Mouse (Mus musculus) hindbrain, embryonic 12.5 days (tissue): ENCODE measurements around the gene Krt86. TPM values are rescaled to one million over a fixed set of nuclear protein-coding genes. Genes with fewer than 3 reads are reported as not detected.

Experiments
- ATAC-seq: fragments of 200-750 bp; cut with Nextera tagmentation; 2 replicates; pipeline ENCODE4 v1.8.0; 2017; ENCODE audit warnings: moderate TSS enrichment; ENCODE audit not compliant: low FRiP score
- H3K27ac ChIP-seq: fragments of 300-500 bp; sonication (generic); 2 replicates; pipeline ENCODE4 v1.5.1; 2016; ENCODE audit warnings: mild to moderate bottlenecking
- H3K27me3 ChIP-seq: fragments of 300-500 bp; sonication (generic); 2 replicates; pipeline ENCODE4 v1.6.1; 2016; ENCODE audit warnings: mild to moderate bottlenecking
- H3K36me3 ChIP-seq: fragments of 300-500 bp; sonication (generic); 2 replicates; pipeline ENCODE4 v1.6.1; 2016; ENCODE audit warnings: mild to moderate bottlenecking
- H3K4me1 ChIP-seq: fragments of 300-500 bp; sonication (generic); 2 replicates; pipeline ENCODE4 v1.6.1; 2016
- H3K4me2 ChIP-seq: fragments of 300-500 bp; sonication (generic); replicated peaks from 2 replicates; pipeline ENCODE4 v1.6.1; 2016; ENCODE audit warnings: mild to moderate bottlenecking
- H3K4me3 ChIP-seq: fragments of 300-500 bp; sonication (generic); 2 replicates; pipeline ENCODE4 v1.5.1; 2016; ENCODE audit warnings: mild to moderate bottlenecking
- H3K9ac ChIP-seq: fragments of 300-500 bp; sonication (generic); 2 replicates; pipeline ENCODE4 v1.6.1; 2016; ENCODE audit warnings: mild to moderate bottlenecking, moderate library complexity
- H3K9me3 ChIP-seq: fragments of 300-500 bp; sonication (generic); replicated peaks from 2 replicates; pipeline ENCODE4 v1.6.1; 2016; ENCODE audit warnings: mild to moderate bottlenecking
- WGBS: fragments of 180-500 bp; shearing (Covaris S2); methylation state at CpG from one replicate; pipeline ENCODE4 v1.1.7; 2016; 5-methylcytosine and 5-hydroxymethylcytosine counted together
- polyA plus RNA-seq: library from polyadenylated mRNA; unstranded; fragments of >200 nt; fragmentation: Nextera tagmentation; extraction: Ambion mirVana; gene quantifications from 2 replicates; pipeline ENCODE4 v1.2.1, GENCODE M21; 2016

Krt86 gene
- not detected in 2 replicates for polyA plus RNA-seq

DNA sequence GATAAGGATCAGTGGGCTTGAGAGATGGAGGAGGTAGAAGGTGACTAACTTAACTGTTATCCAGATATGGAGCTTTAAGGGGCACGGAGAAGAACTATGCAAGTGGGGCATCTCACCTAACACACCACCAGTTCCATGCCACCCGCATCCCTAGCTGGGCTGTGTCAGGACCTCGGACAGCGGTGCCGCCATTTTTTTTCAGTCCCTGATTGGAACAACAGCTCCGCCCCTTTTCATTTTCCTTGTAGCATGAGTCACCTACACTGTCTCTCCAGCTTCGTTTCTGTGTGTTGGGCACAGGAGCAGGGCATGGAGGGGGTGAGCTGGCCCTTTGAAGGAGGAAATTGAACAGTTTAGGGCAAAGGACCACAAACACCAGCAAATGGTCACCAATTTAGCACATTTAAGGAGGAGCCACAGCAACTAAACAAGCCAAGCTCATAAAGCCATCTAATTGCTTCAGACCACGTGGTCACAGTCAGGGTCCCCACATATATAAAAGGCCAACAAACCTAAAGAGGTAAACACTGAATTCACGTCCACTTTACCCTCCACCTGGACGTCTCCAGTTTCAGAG lies at the start of gene Krt86:
Krt86 (plus strand) TSS at position 527 of the 577 bp plus-strand sequence.
- Histone ChIP-seq H3K27ac (no peak within 1 kb of the TSS), H3K9ac (no peak within 1 kb of the TSS), H3K9me3 (no peaks in the 10 kb centered on the region), H3K4me3 (no peak within 1 kb of the TSS), H3K27me3 (no peaks in the 10 kb centered on the region), H3K4me2 (no peak within 1 kb of the TSS), H3K4me1 (no peaks in the 10 kb centered on the region), H3K36me3 (no peaks in the 10 kb centered on the region)
- ATAC-seq = no peak
- WGBS = 40% methylated on average over 10 of the region's 10 CpGs

- ATAC-seq = no peak
- 24% methylated on average over 5 of the region's 5 CpGs for WGBS
Measured at GRCm38 (mm10) chr15:101424914-101425313, 48.4 kb upstream of the Krt86 start.

DNA sequence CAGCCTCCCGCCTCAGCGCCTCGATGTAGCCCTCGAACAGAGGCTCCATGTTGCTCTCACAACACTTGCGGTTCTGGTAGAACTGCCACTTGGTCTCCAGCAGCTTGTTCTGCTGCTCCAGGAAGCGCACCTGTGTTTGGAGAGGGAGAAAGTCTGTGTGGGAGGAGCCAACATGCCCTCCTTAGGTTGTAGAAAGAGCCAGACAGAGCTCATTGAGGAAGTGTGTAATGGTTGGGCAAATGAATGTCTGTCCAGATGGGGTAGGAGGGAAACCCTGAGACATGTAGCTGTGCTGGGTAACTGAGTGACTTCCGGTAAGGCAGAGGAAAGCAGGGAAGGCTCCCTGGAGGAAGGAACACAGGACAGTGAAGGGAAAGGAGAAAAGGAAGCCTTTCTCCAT lies 36.7 kb upstream of the Krt86 start:
- Histone ChIP-seq H3K4me3 (no peak overlapping the region), H3K36me3 (no peaks in the 10 kb centered on the region), H3K4me2 (no peak overlapping the region), H3K9me3 (no peaks in the 10 kb centered on the region), H3K27ac (no peak overlapping the region), H3K4me1 (peaks cover 6% of the 10 kb centered on the region), H3K9ac (no peak overlapping the region), H3K27me3 (peaks cover 42% of the 10 kb centered on the region)
- 89% methylated on average over 7 of the region's 7 CpGs for WGBS
- no peak for ATAC-seq

More at GRCm38 (mm10) chr15:101424914-101425313, 48.4 kb upstream of the Krt86 start:
- no peak overlapping the region for H3K4me2 ChIP-seq
- no peak overlapping the region for H3K4me3 ChIP-seq
- H3K9me3 ChIP-seq = no peaks in the 10 kb centered on the region
- H3K9ac ChIP-seq = no peak overlapping the region
- no peaks in the 10 kb centered on the region for H3K27me3 ChIP-seq
- no peak overlapping the region for H3K27ac ChIP-seq
- peaks cover 4% of the 10 kb centered on the region; the same call in 1 of the 2 replicates for H3K4me1 ChIP-seq
- H3K36me3 ChIP-seq = no peaks in the 10 kb centered on the region

DNA sequence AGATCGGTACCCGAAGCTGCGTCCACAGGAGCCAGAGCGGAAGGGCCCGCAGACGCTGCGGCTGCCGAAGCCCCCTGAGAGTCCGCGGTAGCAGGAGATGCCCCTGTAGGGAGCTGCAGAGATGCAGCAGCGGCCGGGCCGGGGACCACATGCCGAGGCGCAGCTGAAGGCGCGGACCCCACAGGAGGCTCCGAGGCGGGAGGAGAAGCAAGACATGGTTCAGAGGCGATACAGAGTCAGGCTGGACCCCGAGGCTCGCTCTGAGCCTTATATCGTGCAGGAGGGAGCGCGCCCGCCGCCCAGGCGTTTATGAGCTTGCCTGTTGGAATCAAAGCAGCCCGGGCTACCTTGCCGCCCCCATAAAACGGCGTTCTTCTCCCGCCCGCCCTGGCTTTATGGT lies 34.7 kb upstream of the Krt86 start, which contains the start of gene Krt87:
Krt87 (minus strand) TSS at position 250 of the 400 bp plus-strand sequence.
- H3K9me3 ChIP-seq = no peaks in the 10 kb centered on the region
- peak within 1 kb of the TSS; percentile 31 for H3K4me3 ChIP-seq
- peak within 1 kb of the TSS; percentile 35 for H3K9ac ChIP-seq
- peaks cover 6% of the 10 kb centered on the region for H3K4me1 ChIP-seq
- H3K27ac ChIP-seq = no peak within 1 kb of the TSS
- H3K4me2 ChIP-seq = peak within 1 kb of the TSS; percentile 56
- 3% methylated on average over 32 of the region's 34 CpGs for WGBS
- H3K27me3 ChIP-seq = peaks cover 42% of the 10 kb centered on the region
- no peaks in the 10 kb centered on the region for H3K36me3 ChIP-seq
- ATAC-seq = 0 out of 2 replicates have a peak, but pooled peaks have one; percentile 29

DNA sequence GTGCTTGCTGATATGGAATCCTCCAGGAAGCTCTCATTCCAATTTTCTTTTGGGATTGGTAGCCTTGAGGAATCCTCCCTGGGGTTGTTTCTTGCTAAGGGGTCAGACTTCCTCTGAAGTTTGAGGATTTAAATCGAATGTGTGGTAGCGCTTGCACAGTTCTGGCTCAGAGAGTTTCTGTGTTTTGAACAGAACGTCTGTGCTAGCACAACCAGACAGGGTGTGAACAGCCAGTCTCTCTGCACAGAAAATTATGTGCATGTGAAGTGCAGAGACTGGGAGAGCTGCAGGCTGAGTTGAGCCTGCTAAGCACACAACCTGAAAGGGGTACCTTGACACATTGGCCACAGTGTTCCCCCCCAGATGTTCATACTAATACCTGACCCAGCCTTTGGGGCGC lies 32.4 kb upstream of the Krt86 start:
- Histone ChIP-seq H3K4me1 (peaks cover 6% of the 10 kb centered on the region), H3K4me3 (no peak overlapping the region), H3K4me2 (no peak overlapping the region), H3K36me3 (no peaks in the 10 kb centered on the region), H3K27me3 (peaks cover 38% of the 10 kb centered on the region), H3K9me3 (no peaks in the 10 kb centered on the region), H3K9ac (no peak overlapping the region), H3K27ac (no peak overlapping the region)
- ATAC-seq = no peak
- 86% methylated on average over 4 of the region's 4 CpGs for WGBS

- Histone ChIP-seq H3K36me3 (no peaks in the 10 kb centered on the region), H3K27me3 (no peaks in the 10 kb centered on the region), H3K9ac (no peak overlapping the region), H3K4me3 (no peak overlapping the region), H3K4me2 (no peak overlapping the region), H3K4me1 (no peaks in the 10 kb centered on the region), H3K9me3 (no peaks in the 10 kb centered on the region), H3K27ac (no peak overlapping the region)
- ATAC-seq = no peak
- WGBS = 80% methylated on average over 11 of the region's 11 CpGs
Measured at GRCm38 (mm10) chr15:101446572-101446971, 26.7 kb upstream of the Krt86 start.

DNA sequence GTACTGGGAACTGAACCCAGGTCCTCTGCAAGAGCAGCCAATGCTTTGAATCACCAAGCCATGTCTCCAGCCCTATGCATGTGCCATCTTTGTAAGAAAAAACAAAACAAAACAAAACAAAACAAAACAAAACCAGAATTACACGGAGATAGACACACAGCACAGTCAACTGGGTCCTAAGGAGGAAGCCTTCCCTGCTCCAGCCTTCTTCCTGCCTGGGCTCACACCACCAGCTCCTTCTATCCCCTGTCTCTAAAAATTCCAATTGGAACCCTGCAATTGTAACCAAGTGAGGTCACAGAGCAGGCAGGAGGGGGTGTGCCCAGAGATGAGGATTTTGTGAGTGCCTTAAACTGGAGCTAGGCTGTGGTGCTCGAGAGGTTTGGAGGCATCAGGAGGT lies 25.8 kb upstream of the Krt86 start, which contains the start of gene Krt88:
Krt88 (plus strand) TSS at position 301 of the 400 bp plus-strand sequence.
- H3K27me3 ChIP-seq = no peaks in the 10 kb centered on the region
- WGBS = 65% methylated on average over 2 of the region's 2 CpGs
- H3K27ac ChIP-seq = no peak within 1 kb of the TSS
- no peak within 1 kb of the TSS for H3K4me3 ChIP-seq
- no peak within 1 kb of the TSS for H3K4me2 ChIP-seq
- H3K9me3 ChIP-seq = no peaks in the 10 kb centered on the region
- H3K36me3 ChIP-seq = no peaks in the 10 kb centered on the region
- H3K9ac ChIP-seq = no peak within 1 kb of the TSS
- ATAC-seq = no peak
- H3K4me1 ChIP-seq = no peaks in the 10 kb centered on the region

- Histone ChIP-seq H3K4me2 (peak overlapping the region; percentile 30; the same call in 1 of the 2 replicates), H3K4me1 (peaks cover 3% of the 10 kb centered on the region; the same call in 1 of the 2 replicates), H3K9ac (no peak overlapping the region), H3K27me3 (no peaks in the 10 kb centered on the region), H3K36me3 (no peaks in the 10 kb centered on the region), H3K4me3 (no peak overlapping the region), H3K9me3 (no peaks in the 10 kb centered on the region), H3K27ac (no peak overlapping the region)
- WGBS = 5% methylated on average over 13 of the region's 13 CpGs
- ATAC-seq = 0 out of 2 replicates have a peak, but pooled peaks have one; percentile 29
Measured at GRCm38 (mm10) chr15:101453093-101453736, 20.1 kb upstream of the Krt86 start.

DNA sequence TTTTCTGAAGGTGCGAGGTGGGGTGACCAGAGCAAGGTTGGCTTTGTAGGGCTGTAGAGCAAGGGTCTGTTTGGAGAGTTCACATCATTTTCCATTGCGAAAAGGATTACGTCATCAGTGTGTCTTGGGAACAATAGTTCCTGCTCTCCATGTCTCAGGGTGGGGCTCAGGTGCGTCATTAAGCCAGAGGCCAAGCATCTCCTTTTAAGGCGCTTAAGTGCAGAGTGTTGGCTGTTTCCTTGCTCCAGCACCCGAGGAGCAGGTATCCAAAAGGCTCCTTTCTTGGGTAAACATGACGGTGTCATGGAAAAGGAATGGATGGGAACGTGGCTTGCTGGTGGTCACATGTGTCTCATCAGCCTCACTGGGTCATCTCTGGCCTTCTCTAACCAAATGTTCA lies 18.5 kb upstream of the Krt86 start:
- no peak overlapping the region for H3K4me3 ChIP-seq
- H3K9ac ChIP-seq = no peak overlapping the region
- H3K4me2 ChIP-seq = no peak overlapping the region
- no peak for ATAC-seq
- H3K4me1 ChIP-seq = peaks cover 6% of the 10 kb centered on the region; the same call in 1 of the 2 replicates
- WGBS = 91% methylated on average over 8 of the region's 8 CpGs
- H3K36me3 ChIP-seq = no peaks in the 10 kb centered on the region
- H3K27me3 ChIP-seq = no peaks in the 10 kb centered on the region
- H3K27ac ChIP-seq = no peak overlapping the region
- H3K9me3 ChIP-seq = no peaks in the 10 kb centered on the region

DNA sequence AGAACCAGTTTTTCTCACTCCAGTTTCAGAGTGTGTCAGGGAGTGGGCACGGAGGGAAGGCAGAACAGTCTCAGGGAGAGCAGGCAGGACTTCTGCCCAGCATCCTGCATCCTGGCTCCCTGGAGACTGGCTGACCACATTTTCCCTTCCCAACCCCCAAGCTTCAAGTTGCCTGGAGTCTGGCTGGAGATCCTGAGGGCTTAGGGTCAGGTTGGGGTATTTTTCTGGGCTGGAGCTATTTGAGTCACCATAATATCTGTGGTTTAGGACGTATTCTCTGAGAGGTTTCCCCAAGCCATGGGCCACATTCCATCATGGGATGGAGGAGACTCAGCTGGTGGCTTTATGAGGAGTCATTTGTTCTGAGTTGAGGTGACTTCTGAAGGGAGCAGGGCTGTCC lies 18.0 kb upstream of the Krt86 start:
- no peak for ATAC-seq
- Histone ChIP-seq H3K27ac (no peak overlapping the region), H3K4me3 (no peak overlapping the region), H3K4me2 (no peak overlapping the region), H3K27me3 (no peaks in the 10 kb centered on the region), H3K36me3 (no peaks in the 10 kb centered on the region), H3K9ac (no peak overlapping the region), H3K9me3 (no peaks in the 10 kb centered on the region), H3K4me1 (peaks cover 6% of the 10 kb centered on the region; the same call in 1 of the 2 replicates)
- WGBS = 76% methylated on average over 2 of the region's 2 CpGs

- no peak overlapping the region for H3K9ac ChIP-seq
- no peak for ATAC-seq
Measured at GRCm38 (mm10) chr15:101455891-101456290, 17.4 kb upstream of the Krt86 start.

DNA sequence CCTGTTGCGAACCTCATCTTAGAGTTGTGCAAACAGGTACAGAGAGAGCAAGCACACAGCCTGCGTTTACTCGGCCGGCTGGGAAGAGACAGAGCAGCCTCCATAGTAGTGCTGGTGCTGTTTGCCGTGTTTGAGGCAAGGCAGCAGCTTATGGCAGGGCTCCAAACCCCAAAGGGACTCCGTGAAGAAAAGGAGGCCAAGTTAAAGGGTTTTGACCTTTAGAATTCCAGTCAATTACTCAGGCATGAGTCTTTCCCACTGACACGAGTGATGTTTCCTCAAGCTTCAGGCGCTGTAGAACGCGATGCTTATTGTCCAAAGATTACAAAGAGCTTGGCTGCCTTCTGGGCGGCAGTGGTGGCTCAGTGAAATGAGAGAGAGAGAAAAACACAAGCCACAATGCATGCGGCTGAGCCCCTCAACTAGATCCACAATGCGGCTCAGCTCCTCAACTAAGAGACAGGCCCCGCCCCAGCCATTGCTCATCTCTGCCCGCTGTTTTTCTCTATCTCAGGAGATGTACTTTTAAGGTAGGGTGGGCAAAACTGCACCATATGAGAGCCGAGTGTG lies 14.8 kb upstream of the Krt86 start:
- no peaks in the 10 kb centered on the region for H3K9me3 ChIP-seq
- peaks cover 4% of the 10 kb centered on the region; the same call in 1 of the 2 replicates for H3K4me1 ChIP-seq
- H3K27ac ChIP-seq = no peak overlapping the region
- ATAC-seq = no peak
- H3K36me3 ChIP-seq = no peaks in the 10 kb centered on the region
- H3K4me3 ChIP-seq = no peak overlapping the region
- 43% methylated on average over 16 of the region's 16 CpGs for WGBS
- no peaks in the 10 kb centered on the region for H3K27me3 ChIP-seq
- no peak overlapping the region for H3K4me2 ChIP-seq
- no peak overlapping the region for H3K9ac ChIP-seq

More at GRCm38 (mm10) chr15:101455891-101456290, 17.4 kb upstream of the Krt86 start:
- Histone ChIP-seq H3K27me3 (no peaks in the 10 kb centered on the region), H3K27ac (no peak overlapping the region), H3K4me3 (no peak overlapping the region), H3K36me3 (no peaks in the 10 kb centered on the region), H3K9me3 (no peaks in the 10 kb centered on the region), H3K4me1 (peaks cover 6% of the 10 kb centered on the region; the same call in 1 of the 2 replicates), H3K4me2 (no peak overlapping the region)
- 90% methylated on average over 6 of the region's 6 CpGs for WGBS
